Mouse (Mus musculus) cerebellum, adult (tissue): ENCODE measurements around the gene Slc1a4.

Source experiments
- ATAC-seq: cut with Nextera tagmentation; 2 replicates; pipeline ENCODE4 v1.9.2; 2017; ENCODE audit warnings: mild to moderate bottlenecking, moderate library complexity, mixed read lengths; ENCODE audit not compliant: insufficient number of reproducible peaks, low FRiP score, low TSS enrichment

The Slc1a4 gene

DNA sequence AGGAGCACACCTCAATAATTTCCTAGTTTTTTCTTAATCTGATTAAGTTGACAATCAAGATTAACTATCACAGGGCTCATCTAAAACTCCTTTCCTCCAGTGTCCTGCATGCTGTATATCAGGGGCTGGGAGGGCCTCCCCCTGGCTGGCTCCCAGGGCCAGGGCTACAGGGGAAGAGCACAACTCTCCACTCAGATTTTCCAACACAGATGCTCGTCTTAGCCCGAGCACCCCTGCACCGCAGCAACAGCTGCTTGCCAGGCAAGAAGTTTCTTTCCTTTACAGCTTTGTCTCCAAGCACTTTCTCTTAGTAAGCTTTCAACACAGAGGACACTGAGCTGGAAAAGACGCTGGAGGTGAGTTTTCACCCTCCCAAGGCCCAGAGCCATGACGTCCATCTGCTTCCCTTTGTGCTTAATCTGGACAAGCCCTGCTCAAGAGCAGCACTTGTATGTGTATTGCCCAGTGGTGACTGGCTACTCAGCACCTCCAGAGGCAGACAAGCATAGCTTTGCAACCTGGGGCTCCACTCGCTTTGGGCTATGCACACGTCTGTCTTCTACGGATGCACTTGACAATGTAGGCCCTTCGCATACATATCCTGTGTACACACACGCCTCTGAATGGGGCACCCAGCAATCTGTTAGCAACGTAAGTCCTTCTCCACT is 6.1 kb downstream of the Slc1a4 start:
- no peak for ATAC-seq

DNA sequence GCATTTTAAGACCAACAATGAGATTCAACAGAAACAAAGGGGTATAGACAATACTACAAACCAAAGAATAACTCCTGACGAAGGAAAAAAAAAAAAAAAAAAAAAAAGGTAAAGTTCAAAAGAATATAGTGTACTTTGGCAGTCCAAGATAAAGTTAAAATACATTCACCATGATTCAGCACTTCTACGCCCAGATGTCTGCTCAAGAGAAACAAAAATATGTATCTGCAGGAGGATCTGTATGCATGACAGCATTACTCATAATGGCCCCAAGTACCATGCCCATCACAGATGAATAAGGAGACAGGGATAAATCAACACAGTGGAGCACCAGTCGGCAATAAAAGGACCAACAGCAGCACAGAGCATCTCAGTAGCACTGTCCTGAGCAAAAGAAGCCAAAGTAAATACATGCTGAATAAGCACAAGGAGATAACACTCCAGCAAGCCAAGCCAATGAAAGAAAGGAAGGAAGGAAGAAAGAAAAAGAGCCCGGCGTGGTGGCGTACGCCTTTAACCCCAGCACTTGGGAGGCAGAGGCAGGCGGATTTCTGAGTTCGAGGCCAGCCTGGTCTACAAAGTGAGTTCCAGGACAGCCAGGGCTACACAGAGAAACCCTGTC is 7.3 kb downstream of the Slc1a4 start:
- ATAC-seq, result no peak

DNA sequence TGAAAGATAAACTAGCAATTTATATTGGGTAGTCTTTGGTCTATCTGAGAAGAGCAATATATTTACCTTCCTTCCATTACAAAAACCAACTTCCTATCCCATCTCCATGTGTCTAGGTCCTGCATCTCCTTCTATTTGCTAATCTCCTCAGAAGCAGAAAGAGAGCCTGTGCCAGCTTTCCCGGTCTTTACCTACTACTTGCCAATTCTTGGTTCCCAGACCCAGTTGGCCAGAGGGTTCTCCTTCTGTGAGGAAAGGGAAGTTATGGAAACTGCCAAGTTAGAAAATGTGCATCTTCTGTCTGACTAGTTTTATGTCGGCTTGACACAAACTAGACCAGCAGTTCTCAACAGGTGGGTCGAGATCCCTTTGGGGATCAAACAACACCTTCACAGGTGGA is 8.5 kb downstream of the Slc1a4 start:
- ATAC-seq, result no peak

DNA sequence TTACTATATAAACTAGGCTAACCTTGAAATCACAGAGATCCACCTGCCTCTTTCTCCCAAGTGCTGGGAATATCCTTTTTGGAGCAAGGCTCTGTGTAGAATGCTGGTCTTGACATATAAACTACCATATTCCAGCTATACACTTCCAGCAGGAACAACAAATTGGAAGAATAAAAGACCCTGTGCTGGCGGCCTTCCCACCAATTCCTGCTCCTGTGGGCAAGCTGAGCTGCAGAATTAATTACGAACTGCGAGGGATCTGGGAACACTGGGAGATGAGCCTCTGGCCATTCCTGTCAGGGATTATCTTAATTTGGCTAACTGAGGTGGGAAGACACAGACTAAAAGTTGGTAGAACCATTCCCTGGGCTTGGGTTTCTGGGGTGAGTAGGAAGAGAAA is 10.1 kb downstream of the Slc1a4 start:
- ATAC-seq, result no peak

DNA sequence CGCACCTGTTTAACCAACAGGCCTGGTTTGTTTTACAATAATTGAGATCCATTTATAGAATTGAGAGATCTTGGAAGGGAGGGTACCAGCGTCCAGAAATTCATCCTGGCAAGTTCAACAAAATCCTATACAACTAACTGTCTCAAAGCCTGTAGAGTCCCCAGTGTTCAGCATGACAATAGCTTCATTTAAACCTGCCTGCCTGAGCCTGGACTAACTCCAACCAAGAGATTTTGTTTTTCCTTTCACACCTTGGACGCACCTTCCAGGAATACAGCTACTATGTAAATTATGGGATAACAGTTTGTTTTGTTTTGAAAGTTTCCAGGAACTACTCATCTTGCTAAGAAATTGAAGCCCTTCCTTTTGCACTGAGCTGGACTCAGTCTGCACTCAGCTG is 11.9 kb downstream of the Slc1a4 start:
- ATAC-seq, result no peak

DNA sequence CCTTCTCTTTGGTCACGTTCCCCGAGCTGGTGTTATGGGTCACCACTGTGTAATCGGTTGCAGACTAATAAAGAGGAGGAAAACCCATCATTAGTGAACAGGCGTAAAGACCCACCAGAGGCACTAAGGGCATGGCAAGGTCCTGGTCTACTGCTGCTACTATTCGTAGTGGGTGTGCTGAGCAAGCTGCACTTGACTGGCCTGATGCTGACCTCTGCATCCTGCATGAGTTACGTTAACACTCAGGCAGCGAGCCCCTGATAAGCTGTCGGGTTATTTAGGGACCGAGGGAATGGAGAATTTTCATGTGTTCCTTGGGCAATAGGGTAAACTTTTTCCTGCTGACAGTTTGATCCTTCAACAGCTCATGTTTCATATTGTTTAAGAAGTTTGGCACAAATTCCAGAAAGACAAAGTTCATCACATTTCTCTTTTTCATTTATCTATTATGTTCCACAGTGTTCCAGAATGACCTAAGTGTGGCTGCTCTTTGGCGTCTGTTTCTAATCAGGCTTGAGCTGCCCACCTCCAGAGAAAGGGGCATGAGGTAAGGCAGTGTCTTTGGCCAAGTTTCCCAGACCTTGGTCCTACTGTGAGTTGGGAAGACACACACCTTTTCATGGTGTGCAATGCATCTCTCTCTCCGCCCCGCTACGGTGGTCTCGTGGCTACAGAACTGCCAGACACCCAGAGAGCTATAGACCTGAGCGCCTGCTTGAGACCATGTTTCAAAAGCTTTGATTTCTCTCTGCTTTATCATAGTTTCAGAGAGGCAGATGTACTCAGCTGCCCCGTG is 13.7 kb downstream of the Slc1a4 start:
- ATAC-seq, result no peak

DNA sequence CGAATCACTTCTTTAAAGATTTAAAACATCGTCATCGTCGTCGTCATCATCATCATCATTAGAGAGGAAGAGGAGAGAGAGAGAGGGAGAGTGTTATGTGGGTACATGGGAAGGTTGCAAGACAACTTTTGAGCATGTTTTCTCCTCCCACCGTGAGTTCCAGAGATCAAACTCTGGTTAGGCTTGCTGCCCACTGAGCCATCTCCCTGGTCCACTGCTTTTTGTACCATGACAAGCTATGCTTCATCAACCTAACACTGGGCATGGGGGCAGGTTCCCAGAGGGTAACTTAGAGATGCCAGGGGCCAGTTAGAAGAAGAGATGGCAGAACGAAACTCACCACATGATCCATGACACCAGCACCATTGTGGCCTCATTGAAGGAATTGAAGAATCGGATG is 18.9 kb downstream of the Slc1a4 start:
- ATAC-seq, result no peak

DNA sequence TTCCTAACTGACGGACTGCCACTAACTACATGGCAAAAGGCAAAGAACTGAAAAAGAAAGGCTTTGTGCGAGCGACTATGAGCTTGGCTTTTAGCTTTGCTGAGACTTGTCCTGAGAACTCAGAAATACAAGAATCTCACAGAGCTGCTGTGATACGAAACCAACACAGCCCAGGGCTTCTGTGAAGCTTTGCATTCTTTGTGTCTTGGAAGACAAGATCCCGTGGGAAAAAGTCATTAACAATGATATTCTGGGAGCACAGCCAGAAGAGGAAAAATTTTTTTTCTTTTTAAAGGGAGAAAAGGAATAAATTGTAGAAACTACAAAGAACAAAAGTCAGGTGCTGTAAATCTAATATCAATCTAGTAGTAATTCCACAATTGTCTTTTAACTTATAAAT is 23.5 kb downstream of the Slc1a4 start:
- no peak for ATAC-seq

DNA sequence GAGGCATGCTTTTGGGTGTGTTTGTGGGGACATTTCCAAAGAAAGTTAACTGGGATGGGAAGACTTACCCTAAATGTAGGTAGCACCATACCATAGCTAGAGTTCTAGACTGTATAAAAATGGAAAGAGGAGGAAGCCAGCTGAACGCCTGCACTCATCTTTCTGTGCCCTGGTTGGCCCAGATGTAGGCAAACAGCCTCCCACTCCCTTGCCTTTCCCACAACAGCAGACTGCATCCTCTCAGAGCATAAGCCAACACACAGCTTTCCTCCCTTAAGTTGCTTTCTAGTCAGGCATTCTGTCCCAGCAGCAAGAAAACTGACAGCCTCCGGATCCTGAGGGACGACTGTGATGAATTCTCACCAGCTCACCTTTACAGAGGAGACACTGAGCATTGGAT is 25.1 kb downstream of the Slc1a4 start:
- ATAC-seq, result no peak

DNA sequence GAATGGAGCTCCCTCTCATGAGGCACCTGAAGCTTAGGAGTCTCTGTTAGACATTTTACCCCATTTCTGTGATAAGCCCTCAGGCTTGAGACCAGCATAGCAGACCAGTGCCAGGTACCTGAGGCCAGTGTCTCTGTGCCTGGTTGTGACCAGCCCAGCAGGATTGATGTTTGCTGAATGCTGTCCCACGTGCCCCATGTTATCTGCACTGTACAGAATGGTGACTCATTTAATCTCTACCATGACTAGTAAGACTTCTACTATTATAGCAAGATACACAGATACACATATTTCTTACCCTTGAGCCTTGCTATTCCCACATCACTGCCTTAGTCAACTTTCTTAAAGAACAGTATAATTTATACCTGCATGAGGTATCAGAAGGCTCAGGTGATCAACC is 26.9 kb downstream of the Slc1a4 start:
- no peak for ATAC-seq

DNA sequence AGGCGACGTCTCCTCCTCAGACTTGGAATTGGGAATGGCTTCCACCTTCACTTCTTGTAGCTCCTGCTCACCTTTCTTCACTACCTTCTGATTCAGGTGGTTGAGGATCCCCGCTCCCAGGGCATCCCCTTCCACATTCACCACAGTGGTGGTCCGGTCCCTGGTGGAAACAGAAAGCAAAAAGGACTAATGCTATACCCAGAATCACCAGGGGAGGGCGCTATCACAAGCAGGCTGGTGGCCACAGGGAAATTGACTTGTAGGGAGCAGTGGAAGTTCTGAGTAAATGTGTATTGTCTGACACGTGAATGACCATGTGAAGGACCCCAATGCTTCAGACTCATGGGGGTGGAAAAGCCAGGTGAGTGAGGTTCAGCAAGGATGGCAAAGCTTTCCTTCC is 28.2 kb downstream of the Slc1a4 start:
- ATAC-seq, result no peak

DNA sequence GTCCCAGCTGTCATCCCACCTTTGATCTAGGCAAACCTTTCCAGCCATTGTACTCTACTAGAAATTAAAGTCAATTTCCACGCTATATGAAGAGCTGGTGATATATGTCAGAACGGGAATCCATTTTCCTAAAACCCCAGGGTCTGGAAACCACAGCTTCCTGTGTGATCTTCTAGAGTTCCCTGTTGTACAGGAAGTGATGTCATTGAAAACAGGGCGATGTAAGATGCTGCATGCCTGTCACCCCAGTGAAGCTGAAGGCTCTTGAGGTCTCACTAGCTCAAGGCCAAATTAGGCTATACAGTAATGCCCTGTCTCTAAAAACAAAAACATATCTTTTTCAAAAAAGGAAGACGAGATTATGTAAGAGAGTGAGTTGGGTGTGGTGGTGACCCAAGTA is 31.2 kb downstream of the Slc1a4 start:
- ATAC-seq, result no peak

DNA sequence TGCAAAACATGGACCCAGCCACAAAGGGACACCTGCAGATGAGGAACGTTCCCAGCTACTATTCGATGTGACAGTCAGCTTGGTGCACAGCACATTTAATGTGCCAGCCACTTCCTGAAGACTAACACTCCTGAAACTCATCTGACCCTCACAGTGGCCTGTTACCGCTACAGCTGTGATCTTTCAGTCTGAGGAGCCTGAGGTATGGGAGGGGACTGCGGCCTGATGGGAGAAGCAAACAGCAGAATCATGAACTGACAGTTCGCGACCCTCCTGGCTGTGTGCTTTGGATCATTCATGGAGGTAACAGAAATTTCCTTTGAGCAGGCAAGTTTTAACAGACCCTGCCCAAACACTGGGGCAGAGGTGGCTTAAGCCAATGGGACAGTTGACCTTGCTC is 31.7 kb downstream of the Slc1a4 start:
- ATAC-seq, result no peak

DNA sequence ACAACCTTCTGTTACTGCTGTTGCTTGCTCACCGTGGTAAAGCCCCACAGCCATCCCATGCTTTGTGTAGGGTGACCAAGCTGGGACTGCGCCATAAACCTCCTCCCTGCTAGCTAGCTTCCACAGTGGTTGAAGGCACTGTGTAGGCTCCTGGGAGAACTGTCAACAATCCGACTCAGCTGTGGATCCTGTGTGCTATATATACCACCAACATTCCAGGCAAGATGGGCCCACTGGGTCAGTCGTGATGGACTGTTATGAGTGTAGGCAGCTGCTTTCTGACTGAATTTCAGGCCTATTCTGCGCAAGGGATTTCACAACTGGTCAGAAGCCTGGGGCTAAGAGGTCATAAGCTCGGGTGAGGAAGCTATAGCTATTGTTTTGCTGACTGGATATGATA is 32.6 kb downstream of the Slc1a4 start:
- ATAC-seq, result no peak

DNA sequence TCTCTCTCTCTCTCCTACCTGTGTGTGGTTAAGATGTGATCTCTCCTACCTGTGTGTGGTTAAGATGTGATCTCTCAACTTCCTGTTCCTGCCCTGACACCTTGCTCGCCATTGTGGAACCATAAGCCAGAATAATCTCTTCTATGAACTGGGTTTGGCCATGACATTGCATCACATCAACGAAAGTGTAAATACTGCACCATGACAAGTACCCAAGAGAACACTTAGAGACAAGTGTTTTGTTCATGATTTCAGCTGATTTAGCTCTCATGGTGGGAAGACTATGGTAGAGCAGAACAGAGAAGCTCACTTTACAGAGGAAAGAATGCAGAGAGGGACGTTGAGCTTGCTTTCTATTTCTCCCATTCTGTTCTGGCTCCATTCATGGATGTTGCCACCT is 48.0 kb downstream of the Slc1a4 start:
- ATAC-seq, result no peak

DNA sequence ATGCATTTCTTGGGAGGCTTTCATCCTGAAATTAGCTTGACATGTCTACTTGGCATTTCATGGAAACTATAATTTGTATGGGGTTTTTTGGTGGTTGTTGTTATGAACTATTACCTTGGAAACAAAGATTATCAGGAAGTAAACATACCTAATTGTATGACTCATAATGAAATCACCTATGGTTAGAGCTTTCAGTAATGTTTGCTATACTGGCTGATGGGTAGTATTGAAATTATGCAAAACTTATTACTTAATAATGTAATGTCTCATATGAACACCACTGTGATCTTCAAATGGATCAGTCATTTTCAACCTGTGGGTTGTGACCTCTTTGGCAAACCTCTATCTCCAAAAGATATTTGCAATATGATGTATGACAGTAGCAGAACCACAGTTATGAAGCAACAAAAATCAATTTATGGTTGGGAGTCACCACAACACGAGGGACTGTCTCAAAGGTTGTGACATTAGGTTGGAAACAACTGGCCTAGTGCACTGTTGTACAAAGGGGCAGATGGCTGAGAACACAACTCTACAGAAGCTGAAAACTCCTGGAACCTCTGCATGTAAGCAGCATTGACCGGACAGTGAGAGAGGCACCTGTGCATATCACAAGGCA is 49.8 kb downstream of the Slc1a4 start:
- no peak for ATAC-seq

DNA sequence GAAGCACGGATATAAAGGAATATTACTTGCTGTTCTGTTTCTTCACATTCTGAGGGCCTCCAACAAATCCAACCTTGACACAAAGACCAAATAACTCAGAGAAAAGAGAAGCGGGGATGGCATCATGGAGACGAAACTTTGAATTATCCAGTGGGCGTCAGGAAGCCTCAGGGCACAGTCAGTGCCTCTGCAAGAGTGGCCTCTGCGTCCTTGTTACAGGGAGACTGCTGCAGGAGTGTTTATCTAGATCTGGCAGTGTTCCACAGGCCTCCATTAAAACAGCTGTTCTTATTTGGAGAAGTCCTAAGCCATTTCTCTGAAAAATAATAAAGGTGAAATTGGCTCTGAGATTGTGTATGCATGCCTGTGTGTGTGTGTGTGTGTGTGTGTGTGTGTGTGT is 51.5 kb downstream of the Slc1a4 start:
- ATAC-seq, result no peak

DNA sequence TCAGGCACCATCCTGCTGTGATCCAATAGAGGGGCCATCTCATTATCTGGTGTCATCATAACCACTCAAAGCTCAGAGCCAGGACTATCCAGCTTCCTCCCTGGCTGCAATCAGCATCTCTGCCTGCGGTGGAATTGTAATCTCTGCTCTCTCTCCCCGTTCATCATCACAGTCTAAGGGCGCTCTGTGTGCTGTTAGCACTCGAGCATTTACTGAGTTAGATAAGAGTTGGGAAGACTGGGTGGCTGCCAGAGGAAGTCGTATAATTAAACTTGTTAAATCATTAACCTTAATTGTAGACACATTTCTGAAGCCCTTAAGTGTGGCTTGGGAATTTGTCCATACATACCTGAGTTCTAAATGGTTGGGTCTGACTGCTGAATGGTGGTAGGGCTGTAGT is 53.8 kb downstream of the Slc1a4 start:
- ATAC-seq, result no peak

DNA sequence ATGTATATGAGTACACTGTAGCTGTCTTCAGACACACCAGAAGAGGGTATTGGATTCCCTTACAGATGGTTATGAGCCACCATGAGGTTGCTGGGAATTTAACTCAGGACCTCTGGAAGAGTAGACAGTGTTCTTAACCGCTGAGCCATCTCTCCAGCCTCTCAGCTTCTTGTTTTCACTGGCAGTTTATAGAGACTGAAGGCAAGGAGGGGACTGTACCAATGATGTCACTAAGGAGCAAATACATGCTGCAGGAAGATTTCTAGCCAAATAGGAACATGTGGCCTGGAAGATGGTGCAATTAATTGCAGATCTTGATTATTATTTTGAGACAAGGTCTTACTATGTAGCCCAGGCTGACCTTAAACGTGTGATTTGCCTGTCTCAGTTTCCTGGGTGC is 55.4 kb downstream of the Slc1a4 start:
- ATAC-seq, result no peak

DNA sequence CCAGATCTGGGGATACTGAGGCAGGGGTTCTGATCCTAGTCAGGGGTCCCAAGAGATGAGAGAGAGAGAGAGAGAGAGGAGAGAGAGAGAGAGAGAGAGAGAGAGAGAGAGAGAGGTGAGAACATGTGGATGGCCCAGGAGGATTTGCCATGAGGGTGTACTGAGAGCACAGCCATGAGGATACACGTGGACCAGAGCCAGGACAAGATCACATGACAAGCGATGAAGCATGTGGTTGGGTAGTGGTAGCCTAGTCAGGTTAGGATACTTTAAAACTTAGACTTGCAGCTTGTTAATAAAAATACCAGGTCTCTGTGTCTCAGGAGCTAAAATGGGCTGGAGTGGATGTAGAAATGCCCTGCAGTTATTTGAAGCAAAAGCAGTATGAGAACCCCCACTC is 56.5 kb downstream of the Slc1a4 start:
- ATAC-seq, result no peak

DNA sequence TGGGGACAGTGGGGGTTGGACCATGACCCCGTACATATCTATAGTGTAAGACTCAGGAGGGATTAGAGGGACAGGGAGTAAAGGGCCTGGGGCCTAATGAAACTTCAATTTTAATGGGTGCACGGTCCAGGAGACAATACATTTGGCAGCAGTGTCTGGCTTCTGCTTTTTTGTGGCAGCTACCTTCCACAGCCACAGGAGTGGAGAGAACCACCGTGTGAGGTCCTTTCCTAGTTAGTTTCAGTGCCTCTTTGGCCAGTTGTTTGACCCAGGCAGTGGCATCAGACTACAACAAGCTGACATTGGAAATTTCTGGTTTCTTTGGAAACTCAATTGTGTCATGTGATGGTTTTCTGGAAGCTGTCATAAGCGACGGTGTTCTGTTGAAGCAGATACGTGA is 62.6 kb downstream of the Slc1a4 start:
- no peak for ATAC-seq
